ENCODE assay signal across 19 mouse cellular contexts in genomic region chr8:8700229-8700628, GRCm38 (mm10). TPM values are rescaled to one million over a fixed set of nuclear protein-coding genes. Genes with fewer than 3 reads are reported as not detected.
DNase-seq lines count a peak whose midpoint lies in the region; ATAC-seq and TF ChIP-seq lines count a peak whose summit lies in the region.
"Had no signal": no experiment of that assay in that cellular context is flagged by ENCODE, and none has a peak within 500 bp of the region (broad histone marks: within the 10 kb centered on the region; RNA-seq: fewer than 3 reads in every experiment).

No protein-coding gene starts in this region.

- in situ Hi-C loops in CH12.LX (cut with MboI; ENCODE audit: low pct_ligation_motif_present, low pct_unique_long_range_greater_than_20kb, low sequenced_read_pairs) (no loop called here), ES-E14 (cut with MboI; ENCODE audit: low sequenced_read_pairs in 2 of 2, unreplicated experiment in 2 of 2) (no loop called here)

- no peak for TF ChIP-seq CTCF in CH12.LX (conservative IDR thresholded peaks at IDR 0.05 in 1 of 2, IDR thresholded peaks at IDR 0.05 in 1 of 2; ENCODE audit: low read depth in 2 of 2, low read length in 2 of 2)
- TF ChIP-seq CTCF in ES-Bruce4 (IDR thresholded peaks at IDR 0.05; ENCODE audit: low read depth, low read length), result no peak

- no peaks in the 10 kb centered on the region for H3K27me3 ChIP-seq in CH12.LX (replicated peaks)
- no peaks in the 10 kb centered on the region for H3K27me3 ChIP-seq in ES-Bruce4 (ENCODE audit: control insufficient read depth, insufficient read depth, low read length, poor library complexity, severe bottlenecking)
- H3K27me3 ChIP-seq in hindbrain, embryonic 16.5 days (replicated peaks; ENCODE audit: control insufficient read depth, insufficient read depth, low read length), result no peaks in the 10 kb centered on the region
- H3K27me3 ChIP-seq: embryonic facial prominence, embryonic 12.5 days; forebrain, embryonic 13.5 days; forebrain, embryonic 15.5 days had no signal

- H3K27ac ChIP-seq in CH12.LX (ENCODE audit: insufficient read depth, low read depth) (no peak overlapping the region), ES-Bruce4 (ENCODE audit: insufficient read depth, low read length) (peak overlapping the region; percentile 89), ES-E14 (ENCODE audit: insufficient read depth, low read depth, low read length, poor library complexity, severe bottlenecking) (peak overlapping the region; percentile 50; the same call in 1 of the 2 replicates)
- H3K27ac ChIP-seq in hindbrain, embryonic 16.5 days (ENCODE audit: low read depth, low read length), result no peak overlapping the region
- H3K27ac ChIP-seq: embryonic facial prominence, embryonic 10.5 days; embryonic facial prominence, embryonic 12.5 days; forebrain, embryonic 13.5 days; forebrain, embryonic 15.5 days had no signal

- dilution Hi-C loops in CH12.LX (cut with MboI; ENCODE audit: extremely low pct_ligation_motif_present, extremely low pct_unique_long_range_greater_than_20kb, low sequenced_read_pairs), result no loop called here

- TF ChIP-seq EP300 in CH12.LX (IDR thresholded peaks at IDR 0.05; ENCODE audit: low read length) (no peak), ES-Bruce4 (IDR thresholded peaks at IDR 0.05; ENCODE audit: insufficient read depth, low read depth, low read length) (peak; percentile 90)

- H3K9me3 ChIP-seq in CH12.LX (replicated peaks; ENCODE audit: low read length) (no peaks in the 10 kb centered on the region), ES-Bruce4 (replicated peaks; ENCODE audit: control insufficient read depth, insufficient read depth, low read length, poor library complexity, severe bottlenecking) (no peaks in the 10 kb centered on the region), ES-E14 (ENCODE audit: control insufficient read depth, insufficient read depth, low read depth, low read length) (no peaks in the 10 kb centered on the region)
- no peaks in the 10 kb centered on the region for H3K9me3 ChIP-seq in hindbrain, embryonic 16.5 days (ENCODE audit: control insufficient read depth, low read length)
- H3K9me3 ChIP-seq: embryonic facial prominence, embryonic 10.5 days; embryonic facial prominence, embryonic 12.5 days; forebrain, embryonic 13.5 days; forebrain, embryonic 15.5 days had no signal

- 0 out of 4 replicates have a peak, but pooled peaks cover 3% of the 10 kb centered on the region in 2 experiments for H3K4me1 ChIP-seq in CH12.LX (ENCODE audit: control insufficient read depth in 1 of 2, insufficient read depth in 2 of 2)
- peaks cover 1% of the 10 kb centered on the region for H3K4me1 ChIP-seq in ES-Bruce4 (ENCODE audit: control insufficient read depth, insufficient read depth, low read length)
- peaks cover 0 to 5% of the 10 kb centered on the region in 2 experiments; a peak in 1 of 4 replicates for H3K4me1 ChIP-seq in ES-E14 (ENCODE audit: control insufficient read depth in 2 of 2, insufficient read depth in 2 of 2, low read length in 2 of 2, poor library complexity in 1 of 2)
- no peaks in the 10 kb centered on the region for H3K4me1 ChIP-seq in hindbrain, embryonic 16.5 days (ENCODE audit: control insufficient read depth, insufficient read depth, low read depth, low read length)
- H3K4me1 ChIP-seq: embryonic facial prominence, embryonic 10.5 days; embryonic facial prominence, embryonic 12.5 days; forebrain, embryonic 13.5 days; forebrain, embryonic 15.5 days had no signal

- WGBS in hindbrain, embryonic 16.5 days, result 85% methylated on average over 4 of the region's 4 CpGs

- no peaks in the 10 kb centered on the region for H3K79me2 ChIP-seq in CH12.LX (replicated peaks; ENCODE audit: control insufficient read depth, extremely low read depth, insufficient read depth, poor library complexity, severe bottlenecking)

- ATAC-seq in hindbrain, embryonic 16.5 days, result no peak
- ATAC-seq in frontal cortex, adult (ENCODE audit: low TSS enrichment), result no peak
- ATAC-seq: forebrain, embryonic 13.5 days; forebrain, embryonic 15.5 days had no signal

- TF ChIP-seq POLR2A in CH12.LX (IDR thresholded peaks at IDR 0.05; ENCODE audit: low read depth, low read length), result no peak
- TF ChIP-seq POLR2A in ES-Bruce4 (IDR thresholded peaks at IDR 0.05; ENCODE audit: insufficient read depth, low read length), result no peak

- no peak overlapping the region for H3K4me2 ChIP-seq in CH12.LX (ENCODE audit: insufficient read depth, low read depth, poor library complexity, severe bottlenecking)
- H3K4me2 ChIP-seq in hindbrain, embryonic 16.5 days (ENCODE audit: low read length), result no peak overlapping the region
- H3K4me2 ChIP-seq: embryonic facial prominence, embryonic 12.5 days; forebrain, embryonic 13.5 days; forebrain, embryonic 15.5 days had no signal

- no peak for DNase-seq in CH12.LX (ENCODE audit: extremely low read depth)
- DNase-seq in ES-E14 (ENCODE audit: low read depth, low spot score), result no peak
- DNase-seq in ZHBTc4 (ENCODE audit: low read depth, low spot score), result peak; percentile 84
- no peak for DNase-seq in lung, postnatal 36 days
- DNase-seq: adrenal gland, adult 2 months; adrenal gland, postnatal 10 days; adrenal gland, postnatal 25 days; cerebellum, adult 11 months; cerebellum, adult 2 months; cerebellum, adult 9-10 months; cerebellum, postnatal 10 days; cerebellum, postnatal 25 days had no signal

- no peak overlapping the region for H3K4me3 ChIP-seq in CH12.LX (replicated peaks in 1 of 3; ENCODE audit: low read depth in 2 of 3, low read length in 2 of 3, poor library complexity in 1 of 3)
- H3K4me3 ChIP-seq in ES-Bruce4 (ENCODE audit: low read depth, low read length), result no peak overlapping the region
- H3K4me3 ChIP-seq in ES-E14 (ENCODE audit: insufficient read depth in 1 of 2, low read depth in 1 of 2, low read length in 2 of 2, poor library complexity in 1 of 2, severe bottlenecking in 1 of 2), result no peak overlapping the region
- no peak overlapping the region for H3K4me3 ChIP-seq in hindbrain, embryonic 16.5 days (ENCODE audit: low read length)
- H3K4me3 ChIP-seq: embryonic facial prominence, embryonic 10.5 days; embryonic facial prominence, embryonic 12.5 days; forebrain, embryonic 13.5 days; forebrain, embryonic 15.5 days had no signal

- H3K9ac ChIP-seq in CH12.LX (ENCODE audit: insufficient read depth, low read depth) (no peak overlapping the region), ES-Bruce4 (ENCODE audit: low read depth, poor library complexity, severe bottlenecking) (peak overlapping the region; percentile 71), ES-E14 (ENCODE audit: insufficient read depth, low read depth, low read length, poor library complexity, severe bottlenecking) (peak overlapping the region; percentile 50; the same call in 1 of the 2 replicates)
- H3K9ac ChIP-seq in hindbrain, embryonic 16.5 days (ENCODE audit: low read depth, low read length), result no peak overlapping the region
- H3K9ac ChIP-seq: embryonic facial prominence, embryonic 12.5 days; forebrain, embryonic 13.5 days; forebrain, embryonic 15.5 days had no signal

- H3K36me3 ChIP-seq in CH12.LX (replicated peaks in 1 of 2; ENCODE audit: control insufficient read depth in 1 of 2, insufficient read depth in 1 of 2, low read length in 1 of 2) (no peaks in the 10 kb centered on the region), ES-Bruce4 (ENCODE audit: control insufficient read depth, insufficient read depth, low read length, poor library complexity, severe bottlenecking) (no peaks in the 10 kb centered on the region), ES-E14 (ENCODE audit: control insufficient read depth, insufficient read depth, low read length, poor library complexity, severe bottlenecking) (no peaks in the 10 kb centered on the region)
- H3K36me3 ChIP-seq in hindbrain, embryonic 16.5 days (ENCODE audit: control insufficient read depth, insufficient read depth, low read length), result no peaks in the 10 kb centered on the region
- H3K36me3 ChIP-seq: embryonic facial prominence, embryonic 10.5 days; embryonic facial prominence, embryonic 12.5 days; forebrain, embryonic 15.5 days had no signal

- no peak for TF ChIP-seq RAD21 in CH12.LX (IDR thresholded peaks at IDR 0.05; ENCODE audit: low read depth, low read length)

TF ChIP-seq in CH12.LX, 34 proteins besides CTCF, POLR2A, EP300 and RAD21:
- TF ChIP-seq KAT2A (IDR thresholded peaks at IDR 0.05; ENCODE audit: insufficient replicate concordance, low read length), result no peak
- peak; percentile 63; the same call in 1 of the 2 replicates for TF ChIP-seq CHD1 (IDR thresholded peaks at IDR 0.05; ENCODE audit: low read depth, low read length)

TF ChIP-seq in ES-E14, 5 proteins besides CTCF, POLR2A, EP300 and RAD21:
- TF ChIP-seq ZC3H11A (IDR thresholded peaks at IDR 0.05; ENCODE audit: borderline replicate concordance, low read depth, low read length), result no peak
- TF ChIP-seq MAFK (IDR thresholded peaks at IDR 0.05; ENCODE audit: insufficient read depth, low read depth, low read length), result no peak
- TF ChIP-seq ZNF384 (IDR thresholded peaks at IDR 0.05; ENCODE audit: low read depth, low read length), result no peak
- TF ChIP-seq HCFC1 (IDR thresholded peaks at IDR 0.05; ENCODE audit: borderline replicate concordance, insufficient read depth, low read length), result no peak
- no peak for TF ChIP-seq CHD2 (IDR thresholded peaks at IDR 0.05; ENCODE audit: low read depth, low read length)

RNA-seq across cellular contexts. Expression of gene Arglu1, which starts 9.9 kb away (rescaled TPM):
- 35.1 and 46.2 TPM in 2 replicates for total RNA-seq in CH12.LX (2012; rRNA removed)
- total RNA-seq in CH12.LX (2014; rRNA removed), result 58.5 and 73.7 TPM in 2 replicates
- 135 and 159 TPM in 2 replicates for polyA plus RNA-seq in CH12.LX (2012; ENCODE audit: insufficient read length, low read depth)
- 164 and 189 TPM in 2 replicates for polyA plus RNA-seq in ES-Bruce4 (2011; ENCODE audit: insufficient read depth, insufficient read length, low read depth, missing spikeins)
- 74.4 and 75.9 TPM in 2 replicates for total RNA-seq in ES-E14 (2012; rRNA removed)
- 111 and 117 TPM in 2 replicates for polyA plus RNA-seq in hindbrain, embryonic 16.5 days (2015; fragmentation: Nextera tagmentation; extraction: Ambion mirVana)

RNA-seq across cellular contexts. Expression of gene Efnb2, which starts 39.2 kb away (rescaled TPM):
- total RNA-seq in CH12.LX (2012; rRNA removed) (0.21 and 0.25 TPM in 2 replicates), CH12.LX (2014; rRNA removed) (not detected in 2 replicates), ES-E14 (2012; rRNA removed) (30.6 and 33.4 TPM in 2 replicates)
- polyA plus RNA-seq in CH12.LX (2012; ENCODE audit: insufficient read length, low read depth) (0.06 and 0.12 TPM in 2 replicates), ES-Bruce4 (2011; ENCODE audit: insufficient read depth, insufficient read length, low read depth, missing spikeins) (22.8 and 27.0 TPM in 2 replicates)
- polyA plus RNA-seq in hindbrain, embryonic 16.5 days (2015; fragmentation: Nextera tagmentation; extraction: Ambion mirVana), result 9.6 and 16.8 TPM in 2 replicates

Comparison
In these comparisons a context has a peak if more than half of its experiments do, and no peak if none do; other contexts are left out.
1. H3K27ac ChIP-seq: peak in ES-Bruce4 (single experiment) and ES-E14 (single experiment); none in CH12.LX (single experiment) and hindbrain, embryonic 16.5 days (single experiment).
2. H3K9ac ChIP-seq: peak in ES-Bruce4 (single experiment) and ES-E14 (single experiment); none in CH12.LX (single experiment) and hindbrain, embryonic 16.5 days (single experiment).